Mouse (Mus musculus) forebrain, embryonic 13.5 days (tissue): ENCODE data around the gene Fam216a. TPM values are rescaled to one million over a fixed set of nuclear protein-coding genes. Genes with fewer than 3 reads are reported as not detected.
"Not testable (repeated sequence)": the region's sequence is repeated elsewhere in the genome, so short reads cannot be mapped to it uniquely, and the experiment has no call there.

Experiments used
- ATAC-seq: fragments of 200-750 bp; cut with Nextera tagmentation; 2 replicates; pipeline ENCODE4 v1.8.0; 2017
- H3K27ac ChIP-seq: fragments of 300-500 bp; sonication (generic); 2 replicates; pipeline ENCODE4 v1.5.1; 2015; ENCODE audit warnings: inconsistent platforms, mild to moderate bottlenecking, moderate library complexity
- H3K27me3 ChIP-seq: fragments of 300-500 bp; sonication (generic); 2 replicates; pipeline ENCODE4 v1.6.1; 2015; ENCODE audit warnings: mild to moderate bottlenecking, inconsistent platforms
- H3K36me3 ChIP-seq: fragments of 300-500 bp; sonication (generic); 2 replicates; pipeline ENCODE4 v1.6.1; 2015; ENCODE audit warnings: mild to moderate bottlenecking, inconsistent platforms; ENCODE audit not compliant: poor library complexity, severe bottlenecking
- H3K4me1 ChIP-seq: fragments of 300-500 bp; sonication (generic); 2 replicates; pipeline ENCODE4 v1.6.1; 2015; ENCODE audit warnings: inconsistent platforms
- H3K4me2 ChIP-seq: fragments of 300-500 bp; sonication (generic); 2 replicates; pipeline ENCODE4 v1.6.1; 2015; ENCODE audit warnings: inconsistent platforms, mild to moderate bottlenecking, moderate library complexity
- H3K4me3 ChIP-seq: fragments of 300-500 bp; sonication (generic); 2 replicates; pipeline ENCODE4 v1.5.1; 2015; ENCODE audit warnings: mild to moderate bottlenecking, inconsistent platforms
- H3K9ac ChIP-seq: fragments of 300-500 bp; sonication (generic); 2 replicates; pipeline ENCODE4 v1.6.1; 2015; ENCODE audit warnings: mild to moderate bottlenecking, inconsistent platforms
- H3K9me3 ChIP-seq: fragments of 300-500 bp; sonication (generic); replicated peaks from 2 replicates; pipeline ENCODE4 v1.6.1; 2016; ENCODE audit warnings: inconsistent platforms
- whole genome bisulfite sequencing: fragments of 180-500 bp; shearing (Covaris S2); methylation state at CpG from one replicate; pipeline ENCODE4 v1.1.7; 2015; 5-methylcytosine and 5-hydroxymethylcytosine counted together
- polyA plus RNA-seq: library from polyadenylated mRNA; unstranded; fragments of >200 nt; fragmentation: Nextera tagmentation; extraction: Ambion mirVana; gene quantifications from 2 replicates; pipeline ENCODE4 v1.2.1, GENCODE M21; 2015

Fam216a gene
- polyA plus RNA-seq, 1 experiment from 2014 or later: 117 TPM

DNA sequence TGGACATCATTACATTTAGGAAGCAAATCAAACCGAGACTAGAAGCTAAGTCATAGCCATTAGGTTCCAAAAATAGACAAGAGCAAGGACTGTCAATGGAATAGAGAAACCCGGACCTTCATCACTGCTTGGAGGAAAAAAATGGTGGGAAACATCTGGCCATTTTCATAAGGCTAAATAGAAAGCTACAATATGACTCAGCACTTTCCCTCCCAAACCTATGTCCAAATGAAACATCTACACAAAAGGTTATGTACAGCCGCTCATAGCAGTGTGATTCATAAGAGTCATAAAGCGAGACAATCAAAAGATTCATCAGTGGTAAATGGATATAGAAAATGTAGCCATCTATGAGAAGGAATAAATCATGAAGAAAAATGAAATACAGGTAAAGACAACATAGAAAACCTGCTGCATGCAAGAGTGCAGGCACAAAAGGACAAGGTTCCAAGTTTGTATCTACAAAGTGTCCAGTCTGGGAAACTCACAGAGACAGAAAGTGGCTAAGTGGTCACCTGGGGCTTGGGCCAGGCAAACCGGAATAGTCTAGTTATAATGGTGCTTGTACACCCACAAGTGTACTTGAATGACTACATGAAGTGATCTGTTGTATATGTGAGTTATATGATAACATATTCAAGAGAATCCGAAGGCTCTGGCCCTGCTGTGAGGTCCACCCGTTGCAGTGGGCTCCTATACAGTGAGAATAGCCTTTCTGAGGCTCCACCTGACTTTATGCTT is 35.4 kb downstream of the Fam216a start:
- no peak for ATAC-seq
- WGBS: 92% methylated on average over 7 of the region's 7 CpGs
- H3K4me1 ChIP-seq: no peaks in the 10 kb centered on the region

GRCm38 (mm10) chr5:122334682-122335081 is 37.5 kb downstream of the Fam216a start:
- 81% methylated on average over 3 of the region's 3 CpGs for WGBS
- H3K9me3 ChIP-seq: no peaks in the 10 kb centered on the region
- H3K9ac ChIP-seq: no peak overlapping the region
- H3K4me3 ChIP-seq: no peak overlapping the region
- H3K27ac ChIP-seq: no peak overlapping the region
- no peaks in the 10 kb centered on the region for H3K4me1 ChIP-seq
- H3K36me3 ChIP-seq: no peaks in the 10 kb centered on the region
- no peak for ATAC-seq
- no peaks in the 10 kb centered on the region for H3K27me3 ChIP-seq
- H3K4me2 ChIP-seq: no peak overlapping the region

More for the DNA sequence above, 35.4 kb downstream of the Fam216a start:
- Histone ChIP-seq H3K27me3 (no peaks in the 10 kb centered on the region), H3K4me3 (no peak overlapping the region), H3K27ac (no peak overlapping the region), H3K4me2 (no peak overlapping the region), H3K36me3 (no peaks in the 10 kb centered on the region), H3K9ac (no peak overlapping the region), H3K9me3 (no peaks in the 10 kb centered on the region)

GRCm38 (mm10) chr5:122330269-122330668 is 41.9 kb downstream of the Fam216a start:
- Histone ChIP-seq H3K4me2 (no peak overlapping the region), H3K9ac (no peak overlapping the region), H3K4me1 (no peaks in the 10 kb centered on the region), H3K27me3 (no peaks in the 10 kb centered on the region), H3K4me3 (no peak overlapping the region), H3K36me3 (peaks cover 24% of the 10 kb centered on the region), H3K9me3 (no peaks in the 10 kb centered on the region), H3K27ac (no peak overlapping the region)
- 94% methylated on average over 4 of the region's 4 CpGs for WGBS
- no peak for ATAC-seq

GRCm38 (mm10) chr5:122327283-122327682 is 44.9 kb downstream of the Fam216a start:
- 92% methylated on average over 3 of the region's 3 CpGs for WGBS
- Histone ChIP-seq H3K4me2 (no peak overlapping the region), H3K9ac (no peak overlapping the region), H3K4me1 (no peaks in the 10 kb centered on the region), H3K27me3 (no peaks in the 10 kb centered on the region), H3K4me3 (no peak overlapping the region), H3K27ac (no peak overlapping the region), H3K9me3 (no peaks in the 10 kb centered on the region), H3K36me3 (peaks cover 39% of the 10 kb centered on the region)
- no peak for ATAC-seq

- peaks cover 55% of the 10 kb centered on the region for H3K36me3 ChIP-seq
- 85% methylated on average over 8 of the region's 8 CpGs for WGBS
- H3K4me1 ChIP-seq: no peaks in the 10 kb centered on the region
- H3K27me3 ChIP-seq: no peaks in the 10 kb centered on the region
- H3K9me3 ChIP-seq: no peaks in the 10 kb centered on the region
- no peak overlapping the region for H3K4me3 ChIP-seq
- no peak overlapping the region for H3K27ac ChIP-seq
- no peak overlapping the region for H3K4me2 ChIP-seq
- no peak for ATAC-seq
- no peak overlapping the region for H3K9ac ChIP-seq
Observed at GRCm38 (mm10) chr5:122325477-122325876, 46.7 kb downstream of the Fam216a start.

GRCm38 (mm10) chr5:122324608-122325431 is 47.3 kb downstream of the Fam216a start:
- ATAC-seq: no peak
- H3K4me2 ChIP-seq: no peak overlapping the region
- WGBS: 89% methylated on average over 23 of the region's 23 CpGs
- H3K27me3 ChIP-seq: no peaks in the 10 kb centered on the region
- no peak overlapping the region for H3K4me3 ChIP-seq
- no peaks in the 10 kb centered on the region for H3K4me1 ChIP-seq
- H3K9me3 ChIP-seq: no peaks in the 10 kb centered on the region
- H3K27ac ChIP-seq: no peak overlapping the region
- peaks cover 61% of the 10 kb centered on the region for H3K36me3 ChIP-seq
- H3K9ac ChIP-seq: no peak overlapping the region

GRCm38 (mm10) chr5:122323523-122323922 is 48.6 kb downstream of the Fam216a start:
- no peaks in the 10 kb centered on the region for H3K9me3 ChIP-seq
- H3K36me3 ChIP-seq: peaks cover 62% of the 10 kb centered on the region
- no peak overlapping the region for H3K4me3 ChIP-seq
- H3K4me1 ChIP-seq: no peaks in the 10 kb centered on the region
- ATAC-seq: no peak
- H3K27ac ChIP-seq: no peak overlapping the region
- WGBS: 59% methylated on average over 8 of the region's 8 CpGs
- H3K4me2 ChIP-seq: no peak overlapping the region
- H3K27me3 ChIP-seq: no peaks in the 10 kb centered on the region
- no peak overlapping the region for H3K9ac ChIP-seq

GRCm38 (mm10) chr5:122320205-122320781 is 51.9 kb downstream of the Fam216a start:
- no peak overlapping the region for H3K27ac ChIP-seq
- no peak overlapping the region for H3K4me2 ChIP-seq
- H3K4me1 ChIP-seq: no peaks in the 10 kb centered on the region
- no peak overlapping the region for H3K4me3 ChIP-seq
- ATAC-seq: no peak
- no peaks in the 10 kb centered on the region for H3K27me3 ChIP-seq
- peaks cover 55% of the 10 kb centered on the region for H3K36me3 ChIP-seq
- 88% methylated on average over 12 of the region's 12 CpGs for WGBS
- H3K9me3 ChIP-seq: no peaks in the 10 kb centered on the region
- no peak overlapping the region for H3K9ac ChIP-seq

DNA sequence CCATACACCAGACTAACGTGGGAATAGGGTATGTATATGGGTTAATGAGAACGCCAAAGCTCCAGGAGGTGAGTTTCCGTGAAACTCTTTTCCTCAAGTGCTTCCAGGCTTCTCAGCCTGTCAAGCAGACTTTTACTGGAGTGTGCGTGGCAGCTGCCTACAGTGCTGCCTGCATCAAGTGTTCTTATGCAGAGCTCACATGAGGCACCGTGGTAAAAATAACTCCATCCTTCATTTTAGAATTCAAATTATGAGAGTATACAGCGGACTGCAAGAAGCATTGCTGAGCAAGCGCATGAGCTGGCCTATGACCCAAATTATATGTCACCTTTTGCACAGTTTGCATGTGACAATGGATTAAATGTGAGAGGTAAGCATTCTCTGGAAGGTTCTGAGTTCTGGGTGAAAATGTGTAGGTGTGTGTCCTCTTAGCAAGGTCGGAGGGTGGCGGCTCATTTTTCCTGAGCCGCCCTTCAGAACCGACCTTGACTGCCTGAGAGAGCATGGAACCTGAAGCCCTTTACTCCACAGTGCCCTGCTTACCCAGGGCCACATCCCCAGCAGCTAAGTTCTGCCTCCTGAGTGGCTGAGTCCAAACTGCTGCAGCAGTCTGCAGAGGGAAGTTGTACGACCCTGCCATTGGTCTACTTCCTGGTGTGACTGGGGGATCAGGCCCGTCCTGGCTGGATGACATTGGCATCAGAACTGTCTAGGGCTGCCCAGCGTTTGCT is 52.5 kb downstream of the Fam216a start:
- H3K27me3 ChIP-seq: no peaks in the 10 kb centered on the region
- H3K9ac ChIP-seq: no peak overlapping the region
- ATAC-seq: no peak
- no peaks in the 10 kb centered on the region for H3K4me1 ChIP-seq
- no peaks in the 10 kb centered on the region for H3K9me3 ChIP-seq
- 81% methylated on average over 14 of the region's 14 CpGs for WGBS
- no peak overlapping the region for H3K4me3 ChIP-seq
- no peak overlapping the region for H3K27ac ChIP-seq
- peaks cover 53% of the 10 kb centered on the region for H3K36me3 ChIP-seq
- no peak overlapping the region for H3K4me2 ChIP-seq

DNA sequence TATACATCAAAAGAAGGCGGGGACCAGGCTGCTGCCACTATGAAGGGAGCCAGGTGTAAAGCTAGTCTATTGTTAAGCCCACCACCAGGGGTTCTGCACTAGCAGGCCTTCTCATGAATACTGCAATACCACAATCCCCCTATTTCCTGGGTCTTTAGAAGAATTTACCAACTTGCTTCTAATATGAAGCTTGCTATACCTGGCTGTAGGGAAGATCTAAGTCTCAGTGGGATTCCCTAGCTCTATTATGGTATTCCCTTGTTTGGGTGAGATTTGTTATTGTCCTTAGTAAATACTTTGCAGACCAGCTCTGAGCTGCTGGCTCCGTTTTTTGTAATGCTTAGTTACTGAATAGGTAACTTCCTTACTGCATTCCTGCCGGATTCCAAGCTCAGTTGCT is 53.2 kb downstream of the Fam216a start:
- H3K9me3 ChIP-seq, ATAC-seq, H3K4me1 ChIP-seq, H3K27me3 ChIP-seq, H3K4me2 ChIP-seq, H3K4me3 ChIP-seq, H3K9ac ChIP-seq, H3K27ac ChIP-seq: not testable (repeated sequence)
- 64% methylated on average over 3 of the region's 3 CpGs for WGBS
- H3K36me3 ChIP-seq: peaks cover 51% of the 10 kb centered on the region

DNA sequence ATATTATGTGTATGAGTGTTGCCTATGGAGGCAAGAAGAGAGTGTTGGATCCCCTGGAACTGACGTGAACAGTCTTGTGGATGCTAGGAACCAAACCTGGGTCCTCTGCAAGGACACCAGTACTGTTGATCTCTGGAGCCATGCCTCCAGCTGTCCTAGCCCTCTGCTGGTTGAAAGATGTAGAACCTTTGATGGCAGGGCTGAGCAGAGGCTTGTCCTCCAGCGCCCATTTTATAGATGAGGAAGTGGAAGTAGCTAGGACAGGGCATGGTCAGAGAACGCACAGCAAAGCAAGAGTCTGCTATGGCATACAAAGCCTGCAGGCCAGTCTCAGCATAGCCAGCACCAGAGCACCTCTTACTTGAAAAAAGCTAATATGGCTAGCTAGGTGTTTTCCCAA is 54.1 kb downstream of the Fam216a start:
- ATAC-seq: no peak
- Histone ChIP-seq H3K4me2 (no peak overlapping the region), H3K9me3 (no peaks in the 10 kb centered on the region), H3K36me3 (peaks cover 58% of the 10 kb centered on the region), H3K4me1 (no peaks in the 10 kb centered on the region), H3K9ac (no peak overlapping the region), H3K27me3 (no peaks in the 10 kb centered on the region), H3K27ac (no peak overlapping the region), H3K4me3 (no peak overlapping the region)
- 67% methylated on average over 3 of the region's 3 CpGs for WGBS
